Mouse (Mus musculus) testis, adult 2 months (tissue): Measurements from ENCODE around the gene Gm10260. TPM values are rescaled to one million over a fixed set of nuclear protein-coding genes. Genes with fewer than 3 reads are reported as not detected.

Source experiments
- H3K27ac ChIP-seq: fragments of 200-500 bp; 2 replicates; pipeline ENCODE4 v1.5.1; 2012; ENCODE audit warnings: low read depth, low read length; ENCODE audit not compliant: control insufficient read depth, insufficient read depth
- H3K27me3 ChIP-seq: fragments of 200-500 bp; 2 replicates; pipeline ENCODE4 v1.6.1; 2012; ENCODE audit warnings: mild to moderate bottlenecking, low read length, moderate library complexity; ENCODE audit not compliant: control insufficient read depth, insufficient read depth
- H3K36me3 ChIP-seq: fragments of 200-500 bp; 2 replicates; pipeline ENCODE4 v1.6.1; 2012; ENCODE audit warnings: mild to moderate bottlenecking, low read length; ENCODE audit not compliant: control insufficient read depth, insufficient read depth
- H3K4me1 ChIP-seq: fragments of 200-500 bp; 2 replicates; pipeline ENCODE4 v1.6.1; 2012; ENCODE audit warnings: low read length; ENCODE audit not compliant: control insufficient read depth, insufficient read depth
- H3K4me3 ChIP-seq: fragments of 200-500 bp; 2 replicates; pipeline ENCODE4 v1.5.1; 2012; ENCODE audit warnings: low read depth, mild to moderate bottlenecking, low read length, moderate library complexity, mixed read lengths; ENCODE audit not compliant: control insufficient read depth
- CTCF ChIP-seq: fragments of 200-500 bp; IDR thresholded peaks from 2 replicates; pipeline ENCODE4 v1.5.1; 2012; ENCODE audit warnings: low read depth, mild to moderate bottlenecking, inconsistent platforms, low read length, moderate library complexity; ENCODE audit not compliant: control insufficient read depth, insufficient read depth, insufficient replicate concordance
- POLR2A ChIP-seq: fragments of 200-500 bp; IDR thresholded peaks from 2 replicates; pipeline ENCODE4 v1.6.1; 2012; ENCODE audit warnings: low read depth, mild to moderate bottlenecking, inconsistent platforms, low read length, moderate library complexity; ENCODE audit not compliant: control insufficient read depth
- polyA plus RNA-seq: library from polyadenylated mRNA; depleted of rRNA; stranded (reverse); fragments of >200 nt; gene quantifications from 2 replicates; pipeline ENCODE4 v1.2.3, GENCODE M21; 2012

Gm10260 gene
- polyA plus RNA-seq, 1 experiment: 2.7 TPM

GRCm38 (mm10) chr13:97778698-97779194 lies 18.3 kb upstream of the Gm10260 start:
- H3K4me3 ChIP-seq: no peak overlapping the region
- H3K4me1 ChIP-seq: no peaks in the 10 kb centered on the region
- H3K36me3 ChIP-seq: no peaks in the 10 kb centered on the region
- no peak for TF ChIP-seq POLR2A
- no peaks in the 10 kb centered on the region for H3K27me3 ChIP-seq
- H3K27ac ChIP-seq: no peak overlapping the region

GRCm38 (mm10) chr13:97777667-97778066 lies 17.2 kb upstream of the Gm10260 start:
- H3K27me3 ChIP-seq: no peaks in the 10 kb centered on the region
- no peak overlapping the region for H3K4me3 ChIP-seq
- TF ChIP-seq POLR2A (no peak), CTCF (no peak)
- H3K27ac ChIP-seq: no peak overlapping the region
- no peaks in the 10 kb centered on the region for H3K4me1 ChIP-seq
- no peaks in the 10 kb centered on the region for H3K36me3 ChIP-seq

- TF ChIP-seq POLR2A (no peak), CTCF (no peak)
- Histone ChIP-seq H3K4me3 (no peak overlapping the region), H3K27me3 (no peaks in the 10 kb centered on the region), H3K27ac (no peak overlapping the region), H3K36me3 (no peaks in the 10 kb centered on the region), H3K4me1 (no peaks in the 10 kb centered on the region)
These were observed 16.3 kb upstream of the Gm10260 start for GRCm38 (mm10) chr13:97776702-97777101.

- H3K4me1 ChIP-seq: no peaks in the 10 kb centered on the region
- H3K4me3 ChIP-seq: no peak overlapping the region
- no peaks in the 10 kb centered on the region for H3K27me3 ChIP-seq
- TF ChIP-seq POLR2A (no peak), CTCF (no peak)
- H3K36me3 ChIP-seq: no peaks in the 10 kb centered on the region
- no peak overlapping the region for H3K27ac ChIP-seq
These were observed 15.5 kb upstream of the Gm10260 start for GRCm38 (mm10) chr13:97775907-97776306.

GRCm38 (mm10) chr13:97774740-97775425 lies 14.5 kb upstream of the Gm10260 start:
- TF ChIP-seq CTCF (no peak), POLR2A (no peak)
- Histone ChIP-seq H3K36me3 (no peaks in the 10 kb centered on the region), H3K4me3 (no peak overlapping the region), H3K4me1 (no peaks in the 10 kb centered on the region), H3K27me3 (no peaks in the 10 kb centered on the region), H3K27ac (no peak overlapping the region)

GRCm38 (mm10) chr13:97769205-97769604 lies 8.8 kb upstream of the Gm10260 start:
- Histone ChIP-seq H3K4me3 (no peak overlapping the region), H3K36me3 (no peaks in the 10 kb centered on the region), H3K27me3 (no peaks in the 10 kb centered on the region), H3K4me1 (no peaks in the 10 kb centered on the region), H3K27ac (no peak overlapping the region)
- TF ChIP-seq POLR2A: no peak
- TF ChIP-seq CTCF: no peak

GRCm38 (mm10) chr13:97768803-97769202 lies 8.4 kb upstream of the Gm10260 start:
- Histone ChIP-seq H3K27me3 (no peaks in the 10 kb centered on the region), H3K36me3 (no peaks in the 10 kb centered on the region), H3K4me1 (no peaks in the 10 kb centered on the region), H3K4me3 (no peak overlapping the region), H3K27ac (no peak overlapping the region)
- TF ChIP-seq CTCF (no peak), POLR2A (no peak)

GRCm38 (mm10) chr13:97768046-97768682 lies 7.7 kb upstream of the Gm10260 start:
- Histone ChIP-seq H3K27me3 (no peaks in the 10 kb centered on the region), H3K27ac (no peak overlapping the region), H3K36me3 (no peaks in the 10 kb centered on the region), H3K4me3 (no peak overlapping the region), H3K4me1 (no peaks in the 10 kb centered on the region)
- TF ChIP-seq CTCF: no peak
- TF ChIP-seq POLR2A: no peak
